Mouse (Mus musculus) left cerebral cortex, adult 6 months (tissue): ENCODE data around the gene Eya2. TPM values are rescaled to one million over a fixed set of nuclear protein-coding genes. Genes with fewer than 3 reads are reported as not detected.

Experiments
- long read RNA-seq, 2 experiments: library from polyadenylated mRNA; unstranded; transcript quantifications; one replicate each; pipeline ENCODE4 v2.0.0; 2019 to 2020
- polyA plus RNA-seq: library from polyadenylated mRNA; unstranded; fragments of <200 nt; fragmentation: Nextera tagmentation; gene quantifications from 2 replicates; pipeline ENCODE4 v1.2.3, GENCODE M21; 2021

The Eya2 gene
- polyA plus RNA-seq: 0.80 and 0.83 TPM in 2 replicates
- long read RNA-seq, experiment 1: 0 reads
- long read RNA-seq, experiment 2, partial matches to known transcripts: 0 of 1 reads
- long read RNA-seq, experiment 2, other reads (novel, unspliced or antisense): 1 of 1 reads

GRCm38 (mm10) chr2:165594907-165595675 lies at the start of gene Eya2:
TSS of gene Eya2 (plus strand) at chr2:165595032.

Other genes with a start within 250 kb of the Eya2 start
- gene Zfp663, start 226.3 kb upstream of the Eya2 start, polyA plus RNA-seq: not detected in 2 replicates
- 4.4 and 4.9 TPM in 2 replicates for gene Zfp334, start 206.8 kb upstream of the Eya2 start, polyA plus RNA-seq
- not detected in 2 replicates for gene Ocstamp, start 194.6 kb upstream of the Eya2 start, polyA plus RNA-seq
- 9.0 and 13.2 TPM in 2 replicates for gene Slc13a3, start 121.8 kb upstream of the Eya2 start, polyA plus RNA-seq
- gene Trp53rka, start 101.7 kb upstream of the Eya2 start, polyA plus RNA-seq: 18.1 and 19.2 TPM in 2 replicates
- gene Slc2a10, start 91.2 kb upstream of the Eya2 start, polyA plus RNA-seq: 1.3 and 1.9 TPM in 2 replicates